Mouse (Mus musculus): Measurements from ENCODE around the gene Gpc6. TPM values are rescaled to one million over a fixed set of nuclear protein-coding genes. Genes with fewer than 3 reads are reported as not detected.

Gene Gpc6
- total and polyA plus RNA-seq, 3 experiments: 5.1 to 12.2 (median 9.5) TPM

DNA sequence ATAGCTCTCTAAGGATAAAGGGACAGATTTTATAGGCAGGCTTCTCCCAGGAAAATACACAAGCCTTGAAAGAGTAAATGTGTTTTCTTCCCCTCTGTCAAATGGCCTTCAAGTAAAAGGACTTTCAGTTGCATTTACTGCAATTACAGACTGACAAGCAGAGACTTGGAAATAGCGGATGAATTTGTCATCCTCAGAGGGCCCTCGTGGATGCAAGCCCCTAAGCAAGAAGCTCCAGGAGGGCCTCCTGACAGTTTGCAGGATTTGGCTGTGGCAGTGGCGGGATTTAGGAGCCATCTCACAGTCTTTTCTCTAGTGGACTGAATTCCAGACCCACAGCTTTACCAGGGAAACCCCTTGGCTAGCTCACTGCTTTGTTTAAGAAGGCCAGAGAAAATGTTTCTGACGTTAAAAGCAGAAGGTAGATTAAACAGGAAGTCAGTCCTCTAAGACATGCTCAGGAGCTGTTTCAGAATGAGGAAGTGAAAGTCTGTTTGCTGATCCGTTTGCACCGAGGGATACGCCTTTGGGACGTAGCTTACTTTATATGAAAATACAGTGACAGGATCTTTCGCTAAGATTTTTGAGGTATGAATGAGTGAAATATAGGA, 700.1 kb downstream of the Gpc6 start:
- no peak for DNase-seq

DNA sequence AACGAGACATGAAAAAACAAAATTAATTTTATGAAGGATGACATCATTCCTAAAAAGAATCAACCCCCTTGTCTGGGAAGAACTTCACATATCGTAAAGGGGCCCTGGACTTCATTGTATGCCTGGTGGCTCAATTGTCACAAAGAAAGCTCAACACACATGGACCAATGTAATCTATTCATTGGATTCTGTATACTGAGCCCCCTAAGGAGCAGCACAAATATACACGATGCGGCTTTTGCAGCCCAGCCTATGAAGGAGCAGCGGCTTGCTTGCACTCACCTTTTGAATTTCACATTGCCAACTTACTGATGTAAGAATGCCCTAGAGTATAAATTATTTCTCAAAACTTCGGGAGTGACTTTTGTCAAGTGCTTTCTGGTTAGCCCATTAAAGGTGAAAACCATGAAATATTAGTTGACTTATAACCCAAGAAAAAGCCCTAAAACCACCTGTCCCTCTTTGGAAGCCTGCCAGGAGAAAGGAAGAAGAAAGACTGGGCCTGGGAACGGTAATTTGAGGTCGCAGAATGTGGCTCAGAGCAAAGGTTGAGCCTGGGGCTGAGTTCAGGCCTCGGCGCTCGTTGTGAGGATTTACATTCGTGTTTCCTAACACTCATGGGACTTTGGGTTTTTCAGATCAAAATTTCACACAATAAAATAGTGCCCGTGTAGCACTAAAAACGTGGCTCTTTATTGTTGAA, 709.3 kb downstream of the Gpc6 start:
- DNase-seq: no peak

DNA sequence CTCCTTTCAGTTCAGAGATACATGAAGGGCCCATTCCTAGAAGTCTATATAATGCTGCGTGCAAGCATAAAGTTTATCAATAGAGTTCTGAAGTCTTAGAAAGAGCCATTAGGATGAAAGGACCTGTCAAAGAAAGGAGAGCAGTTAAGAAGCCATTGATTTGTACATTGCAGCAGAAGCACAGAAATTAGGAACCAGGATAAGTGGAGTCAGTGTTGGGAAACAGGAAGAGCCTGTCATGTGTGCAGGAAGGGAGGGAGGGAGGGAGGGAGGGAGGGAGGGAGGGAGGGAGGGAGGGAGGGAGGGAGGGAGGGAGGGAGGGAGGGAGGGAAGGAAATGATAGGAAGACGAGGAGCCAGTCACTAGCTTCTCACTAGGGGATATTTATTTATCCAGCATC, 716.7 kb downstream of the Gpc6 start:
- DNase-seq: no peak

DNA sequence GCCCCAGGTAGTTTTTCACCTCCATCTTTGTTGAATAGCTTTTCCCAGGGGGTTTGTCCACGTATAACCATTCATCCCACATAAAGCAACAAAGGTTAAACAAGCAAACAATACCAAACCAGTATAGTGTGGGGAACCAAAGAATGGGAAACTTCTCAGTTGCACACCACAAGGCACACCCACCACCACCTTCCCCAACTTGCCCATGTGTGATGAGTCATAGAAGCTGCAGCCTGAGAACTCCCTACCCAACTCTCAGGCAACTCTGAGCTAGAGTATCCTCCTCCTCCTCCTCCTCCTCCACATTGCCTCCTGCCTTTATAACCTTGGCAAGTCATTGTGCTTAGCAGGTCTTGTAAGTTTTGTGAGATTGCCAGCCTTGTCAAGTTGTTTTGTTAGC, 718.0 kb downstream of the Gpc6 start:
- DNase-seq: no peak

DNA sequence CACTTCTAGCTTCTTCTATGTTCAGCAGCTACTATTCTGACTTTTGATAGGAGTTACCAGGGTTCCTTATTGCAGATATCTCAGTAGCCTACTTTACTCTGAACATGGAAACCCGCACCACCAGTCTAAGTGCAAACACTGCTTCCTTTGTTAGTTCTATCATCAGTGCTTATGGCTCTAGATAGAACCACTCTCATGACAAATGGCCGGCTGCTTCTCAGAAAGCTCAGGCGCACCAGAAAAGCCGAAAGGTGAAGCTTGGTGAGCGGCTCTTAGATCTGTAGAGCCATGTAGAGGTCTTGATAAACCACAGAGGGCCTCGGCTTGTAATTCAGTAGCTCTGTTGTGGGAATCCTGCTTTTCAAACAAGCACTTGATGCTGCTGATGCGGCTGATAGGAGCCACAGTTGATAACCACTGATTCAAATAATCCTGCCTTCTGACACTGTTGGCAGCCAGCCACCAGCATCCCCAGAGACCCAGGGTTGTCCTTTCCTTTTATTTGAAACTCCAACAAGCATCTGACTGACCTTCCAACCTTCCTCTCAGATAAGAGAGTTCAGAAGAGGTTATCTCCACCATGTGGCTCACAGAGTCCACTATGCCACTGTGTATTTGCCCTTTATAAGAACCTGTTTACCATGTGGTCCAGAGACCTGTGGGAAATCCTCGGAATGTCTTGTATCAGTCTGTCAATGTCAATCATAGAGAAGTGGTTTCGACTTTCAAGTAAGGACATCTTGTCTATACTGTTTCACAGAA, 723.3 kb downstream of the Gpc6 start:
- peak; percentile 21 for DNase-seq

DNA sequence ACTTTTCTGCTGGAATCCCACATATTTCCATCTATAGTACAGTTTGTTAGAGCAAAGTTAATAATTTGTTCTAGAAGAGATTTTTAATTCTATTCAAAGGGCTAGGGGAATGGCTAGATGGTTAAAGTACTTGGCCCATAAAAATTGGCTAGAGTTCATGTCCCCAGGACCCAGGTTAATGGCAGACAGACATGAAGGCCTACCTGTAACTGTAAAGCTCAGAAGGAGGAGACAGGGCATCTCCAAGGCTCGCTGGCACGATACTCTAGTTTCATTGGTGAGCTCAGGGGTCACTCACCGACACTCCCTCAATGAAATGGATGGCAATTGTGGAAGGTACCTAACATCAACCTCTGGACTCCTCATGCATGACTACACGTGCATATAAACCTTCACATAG, 725.0 kb downstream of the Gpc6 start:
- no peak for DNase-seq

DNA sequence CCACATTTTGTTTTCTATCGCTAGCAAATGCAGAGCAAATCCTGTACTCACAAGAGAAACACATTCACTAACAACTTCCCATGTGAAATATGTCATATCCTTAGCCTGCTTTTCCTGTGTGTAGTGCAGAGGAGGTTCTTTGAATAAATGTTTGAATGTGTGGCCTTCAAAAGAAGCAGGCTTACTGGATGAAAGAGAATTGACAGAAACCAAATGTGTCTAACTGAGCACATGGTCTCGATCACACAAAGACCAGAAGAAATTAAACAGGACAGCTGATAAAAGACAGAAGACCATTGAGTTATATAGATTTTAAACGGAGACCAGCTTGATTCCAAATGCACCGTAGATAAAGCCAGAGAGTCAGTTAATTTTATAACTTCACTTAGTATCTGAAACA, 726.2 kb downstream of the Gpc6 start:
- DNase-seq: no peak

DNA sequence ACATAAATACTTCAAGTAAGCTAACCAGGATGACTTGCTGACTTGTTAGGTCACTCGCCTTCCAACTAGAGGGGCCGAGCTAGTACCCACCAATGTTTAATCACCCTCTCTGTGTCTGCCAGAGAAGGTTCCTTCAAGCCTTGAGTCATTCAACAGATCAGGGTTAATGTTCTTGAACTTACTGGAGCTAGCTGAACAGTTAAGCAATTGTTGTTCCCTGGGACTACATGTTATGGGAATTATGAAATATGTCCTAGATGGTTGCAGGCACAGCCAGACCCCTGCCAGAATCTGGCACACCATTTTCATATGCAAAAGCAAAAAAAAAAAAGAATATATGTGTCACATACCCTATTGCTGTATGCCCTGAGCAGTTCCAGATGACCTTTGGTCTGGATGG, 726.8 kb downstream of the Gpc6 start:
- DNase-seq: peak; percentile 35

DNA sequence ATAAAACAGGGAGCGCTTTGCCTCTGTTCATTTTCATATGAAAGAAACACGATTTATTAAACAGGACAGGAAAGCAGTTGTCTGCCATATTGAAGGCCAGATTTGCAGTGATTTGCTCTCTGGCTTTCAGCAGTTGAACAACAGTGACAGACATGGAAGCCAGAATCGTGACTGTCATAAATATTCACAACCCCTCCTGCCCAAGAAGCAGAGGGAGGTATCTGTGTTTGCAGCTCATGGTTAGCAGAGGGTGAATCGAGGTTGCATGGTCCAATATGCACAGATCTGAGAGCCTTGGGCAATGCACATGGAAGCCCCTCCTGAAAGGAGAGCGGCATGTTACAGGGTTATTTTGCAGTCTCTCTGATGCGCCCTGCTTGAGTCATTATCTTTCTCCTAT, 730.3 kb downstream of the Gpc6 start:
- no peak for DNase-seq

DNA sequence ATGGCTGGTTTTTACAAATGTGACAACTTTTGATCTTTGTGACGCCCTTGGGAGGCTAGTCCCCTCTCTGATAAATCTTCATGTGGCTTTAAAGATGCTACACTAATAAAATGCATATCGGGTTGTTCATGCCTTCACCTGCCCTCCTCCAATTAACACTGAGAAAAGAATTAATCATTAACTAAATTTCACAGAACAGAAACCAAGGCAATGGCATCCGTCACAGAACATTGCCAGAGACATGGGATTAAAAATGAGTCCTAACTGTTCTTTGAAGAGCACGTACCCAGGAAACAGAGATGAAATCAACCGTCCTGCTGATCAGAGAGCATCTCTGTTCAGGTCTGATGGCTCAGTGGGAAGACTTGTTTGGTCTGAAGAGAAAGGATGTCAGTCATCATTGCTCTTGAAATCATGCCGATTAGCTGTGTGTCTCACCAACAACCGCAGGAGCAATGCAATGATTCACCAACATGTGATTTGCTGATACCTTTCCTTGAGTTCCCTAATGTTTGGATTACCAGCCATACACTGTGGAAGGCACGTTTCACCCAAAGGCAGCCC, 734.2 kb downstream of the Gpc6 start:
- no peak for DNase-seq

DNA sequence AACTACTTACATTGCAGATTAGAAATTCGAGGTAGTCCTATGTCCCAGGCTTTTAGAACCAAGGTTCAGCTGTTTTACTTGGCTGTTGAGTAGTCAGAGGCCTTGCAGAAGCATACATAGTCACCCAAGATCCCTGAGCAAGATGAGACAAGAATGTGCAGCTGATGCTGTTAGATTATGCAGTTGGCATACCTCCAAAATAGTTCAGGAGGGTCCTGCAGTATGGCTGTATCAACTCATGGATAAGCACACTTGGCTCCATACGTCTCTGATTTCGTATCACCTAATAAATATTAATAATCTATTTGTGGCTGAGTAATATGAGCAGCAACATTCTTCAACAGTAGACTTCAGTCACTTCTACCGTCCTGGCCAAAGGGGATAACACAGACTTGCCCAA, 737.1 kb downstream of the Gpc6 start:
- DNase-seq: no peak

DNA sequence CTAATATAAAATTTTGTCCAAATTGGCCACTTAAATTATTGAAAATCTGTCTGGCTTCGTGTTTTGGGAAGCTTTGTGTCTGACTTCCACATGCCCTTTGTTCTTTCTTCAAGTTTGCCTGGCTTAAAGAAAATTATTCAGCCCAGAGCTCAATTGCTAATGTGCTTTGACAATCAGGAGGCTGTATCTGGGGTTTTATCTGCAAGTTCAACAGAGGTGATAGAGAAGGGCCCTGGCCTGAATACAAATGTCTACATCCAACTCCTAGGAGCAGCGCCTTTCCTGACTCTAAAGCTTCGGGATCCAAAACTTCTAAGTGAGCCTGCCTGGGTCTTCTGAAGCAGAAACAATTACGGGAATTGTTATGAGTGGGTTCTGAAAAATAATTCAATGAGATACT, 739.7 kb downstream of the Gpc6 start:
- no peak for DNase-seq

DNA sequence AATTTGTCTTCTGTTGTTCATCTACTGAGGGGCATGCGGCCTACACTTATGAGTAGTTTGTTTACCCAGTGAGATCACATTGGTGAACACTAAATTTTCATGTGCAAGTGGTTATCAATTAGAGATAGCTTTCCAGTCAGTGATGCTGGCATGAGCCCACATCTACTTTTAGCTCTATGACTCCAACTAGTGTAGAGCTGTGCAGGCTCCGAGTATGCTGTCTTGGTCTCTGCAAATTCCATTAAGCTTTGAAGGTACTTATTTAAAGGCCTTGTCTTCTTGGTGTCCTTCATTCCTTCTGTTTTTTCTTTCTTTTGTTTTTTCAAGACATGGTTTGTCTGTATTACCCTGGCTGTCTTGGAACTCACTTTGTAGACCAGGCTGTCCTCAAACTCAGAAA, 741.0 kb downstream of the Gpc6 start:
- no peak for DNase-seq

DNA sequence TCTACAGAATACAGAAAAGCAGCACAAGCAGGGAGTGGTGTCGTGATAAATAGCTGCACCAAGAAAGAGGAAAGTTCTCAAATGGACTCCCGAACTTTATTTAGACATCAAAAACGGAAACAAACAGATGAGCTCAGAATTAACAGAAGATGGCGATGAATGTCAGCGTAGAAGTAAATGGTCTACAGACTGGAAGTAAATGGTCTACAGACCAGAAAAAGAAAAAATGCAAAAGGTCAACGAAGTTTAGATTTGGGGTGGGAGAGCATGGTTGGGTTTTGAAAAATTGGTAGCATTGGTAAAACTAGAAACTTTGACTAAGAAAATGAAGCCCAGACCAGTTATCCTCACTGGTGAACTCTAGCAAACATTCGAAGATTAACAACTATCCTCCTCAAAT, 748.4 kb downstream of the Gpc6 start:
- DNase-seq: no peak

DNA sequence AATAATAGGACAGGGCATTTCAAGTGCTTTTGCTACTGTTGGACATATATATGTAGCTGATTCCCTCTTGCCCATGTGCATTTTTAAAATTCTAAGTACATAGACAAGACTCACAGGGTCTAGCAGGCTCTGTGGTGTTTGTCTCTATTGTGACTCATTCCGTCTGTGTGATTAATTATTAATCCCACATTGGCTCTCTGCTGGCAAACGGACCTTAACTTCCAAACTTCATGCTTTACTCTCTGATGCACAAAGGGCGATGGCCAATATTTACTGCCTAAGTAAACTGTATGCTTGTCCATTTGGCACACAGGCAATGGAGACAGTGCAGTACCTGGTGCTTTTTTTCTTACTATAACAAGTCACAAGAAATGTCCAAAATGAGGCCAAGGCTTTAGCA, 749.4 kb downstream of the Gpc6 start:
- DNase-seq: no peak

DNA sequence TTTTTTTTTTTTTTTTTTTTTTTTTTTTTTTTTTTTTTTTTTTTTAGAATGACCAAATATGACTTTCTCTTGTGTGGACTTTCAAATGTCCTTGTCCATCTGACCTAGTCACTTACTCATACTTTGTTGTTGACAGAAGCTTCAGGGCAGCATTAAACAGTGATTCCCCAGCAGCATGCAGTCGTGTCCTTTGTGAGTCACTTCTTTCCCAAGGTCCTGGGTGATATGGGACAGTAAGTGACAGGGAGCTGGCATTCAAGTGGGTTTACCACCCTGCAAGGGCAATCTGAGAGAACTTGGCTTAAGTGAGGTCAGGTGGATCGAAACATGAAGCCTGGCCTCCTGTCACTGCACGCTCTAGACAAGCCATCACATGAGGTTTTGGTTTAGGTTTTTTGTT, 754.8 kb downstream of the Gpc6 start:
- peak; percentile 86 for DNase-seq

DNA sequence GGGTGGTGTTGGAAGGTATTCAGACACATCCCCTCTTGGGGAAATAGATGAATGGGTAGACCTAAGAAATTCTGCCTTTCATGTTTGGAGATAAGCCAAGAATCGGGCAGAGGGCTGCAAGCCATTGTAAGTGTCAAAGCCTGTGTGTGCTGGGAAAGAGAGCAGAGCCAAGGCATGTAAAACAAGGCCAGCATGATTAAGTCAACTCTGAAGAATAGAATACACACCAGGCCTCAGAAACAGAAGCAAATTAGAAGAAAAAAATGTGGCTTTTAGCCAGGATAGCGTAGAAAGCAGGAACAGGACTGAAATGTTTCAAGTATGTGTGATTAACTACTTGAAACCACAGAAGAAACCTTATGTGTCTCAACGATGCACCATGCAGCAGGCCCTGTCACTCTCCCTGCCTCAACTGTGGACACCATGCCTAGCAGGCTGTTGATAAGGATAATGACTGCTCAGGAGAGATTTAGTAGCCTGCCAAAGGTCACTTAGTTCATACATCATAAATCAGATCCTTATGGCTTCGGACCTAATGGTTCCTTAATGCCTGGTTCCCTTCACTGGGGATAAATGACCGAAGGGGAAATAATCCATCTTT, 756.3 kb downstream of the Gpc6 start:
- DNase-seq: peak; percentile 46

DNA sequence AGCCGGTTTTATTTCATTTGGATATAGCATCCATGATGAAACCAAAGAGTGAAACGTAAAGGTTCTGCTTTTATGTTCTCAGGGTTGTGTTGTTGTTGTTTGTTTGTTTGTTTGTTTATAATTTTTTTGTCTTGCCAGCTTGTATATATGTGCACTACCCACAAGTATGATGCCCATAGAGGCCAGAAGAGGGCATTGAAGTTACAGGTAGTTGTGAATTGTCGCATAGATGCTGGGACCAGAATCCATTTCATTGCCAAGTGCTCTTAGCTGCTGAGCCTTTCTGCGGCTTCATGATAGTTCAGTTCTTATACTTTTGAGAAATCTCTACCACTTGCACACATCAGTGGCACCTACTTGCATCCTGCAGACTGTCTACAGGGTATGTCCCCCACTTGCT, 758.0 kb downstream of the Gpc6 start:
- no peak for DNase-seq

DNA sequence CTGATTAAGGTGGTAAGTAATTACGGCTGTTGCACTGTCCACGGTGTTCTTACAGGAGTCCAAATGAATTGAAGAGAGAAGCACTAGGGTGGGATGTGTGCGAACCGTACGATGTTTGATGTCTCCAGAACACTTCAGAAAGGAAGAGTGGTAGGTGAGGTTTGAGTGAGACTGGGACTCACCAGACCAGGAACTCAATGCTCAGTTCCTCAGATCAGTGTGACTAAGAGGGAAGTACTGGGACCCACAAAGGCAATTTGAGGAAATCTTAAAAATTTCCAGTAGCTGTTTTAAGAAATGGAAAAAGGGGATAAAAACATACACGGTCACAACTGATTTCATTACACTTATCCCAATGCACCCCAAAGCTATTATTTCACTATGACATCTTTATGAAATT, 764.7 kb downstream of the Gpc6 start:
- no peak for DNase-seq

DNA sequence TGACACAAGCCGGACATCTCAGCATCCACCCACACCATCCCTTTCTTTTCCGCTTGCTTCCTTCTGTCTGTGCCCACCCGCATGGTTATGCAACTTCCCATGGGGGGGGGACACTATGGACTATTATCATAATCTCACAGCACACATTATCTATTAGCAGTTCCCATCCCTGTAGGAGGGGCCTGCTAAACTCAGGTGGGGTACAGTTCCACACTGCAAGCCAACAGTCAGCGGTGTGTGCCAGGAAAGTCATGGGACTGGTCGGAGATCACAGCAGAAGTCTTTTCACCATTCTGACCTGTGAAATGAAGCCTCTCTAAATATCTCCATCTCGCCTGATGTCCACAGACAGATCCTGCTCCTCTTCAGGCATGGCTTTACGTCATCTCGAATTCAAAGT, 770.5 kb downstream of the Gpc6 start:
- no peak for DNase-seq

DNA sequence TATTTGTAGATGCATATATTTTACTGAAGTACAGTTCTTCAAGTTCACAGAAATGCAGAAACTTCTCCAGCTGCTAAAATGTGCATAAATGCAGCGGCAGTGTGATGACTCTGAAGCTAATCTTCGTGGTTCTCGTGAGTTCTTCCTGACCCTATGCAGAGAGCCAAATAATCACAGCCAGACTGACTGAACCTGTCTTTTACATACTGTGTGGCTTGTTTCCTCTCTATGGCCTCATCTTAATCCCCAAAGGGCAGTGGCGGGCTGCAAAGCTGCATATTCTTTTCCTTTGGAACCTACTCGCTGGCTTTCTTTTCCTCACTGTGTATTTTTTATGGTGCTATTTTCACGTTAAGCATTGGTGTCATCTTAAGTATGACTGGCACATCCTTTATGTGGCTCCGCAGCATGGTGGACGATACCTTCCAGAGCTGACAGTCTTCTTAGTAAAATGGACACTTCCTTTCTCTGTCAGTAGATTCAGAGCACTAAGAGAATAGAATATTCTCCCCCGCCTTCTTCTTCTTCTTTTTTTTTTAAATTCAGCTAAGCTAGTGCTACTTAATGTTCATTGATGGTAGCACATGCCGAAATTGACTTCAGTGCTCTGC, 775.7 kb downstream of the Gpc6 start:
- DNase-seq: no peak

DNA sequence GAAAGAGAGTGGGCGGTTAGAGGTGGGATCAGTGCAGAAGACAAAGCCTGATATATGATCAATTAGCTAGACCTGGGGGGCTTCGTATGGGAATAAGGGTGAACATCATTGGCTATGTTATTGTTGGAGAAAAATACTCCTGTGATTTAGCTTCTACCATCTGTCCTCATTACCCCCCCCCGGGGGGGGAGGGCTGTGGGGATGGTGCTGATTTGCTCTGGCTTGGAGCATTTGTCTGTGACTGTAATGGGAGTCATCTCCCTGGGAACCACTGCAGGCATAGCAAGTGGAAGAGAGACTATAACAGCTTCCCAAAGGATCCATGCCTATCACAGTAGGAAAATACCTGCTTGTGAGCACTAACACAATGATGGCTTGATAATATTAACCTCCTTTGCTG, 783.7 kb downstream of the Gpc6 start:
- DNase-seq: no peak

Data from adrenal gland, adult 2 months (tissue).